Mouse (Mus musculus) monocyte, adult 5-6 weeks (primary cell): Measurements from ENCODE around the gene Rrp12. TPM values are rescaled to one million over a fixed set of nuclear protein-coding genes. Genes with fewer than 3 reads are reported as not detected.

ENCODE experiments used
- total RNA-seq: library from RNA; stranded (forward); fragments of 200-1000, 200-491, 200-594 nt; gene quantifications from 3 replicates; pipeline ENCODE4 v1.2.3, GENCODE M21; 2017

Gene Rrp12
- total RNA-seq, 1 experiment from 2014 or later, result 7.7 TPM

Other genes starting within 250 kb of the Rrp12 start
- gene Slit1, start 152.5 kb downstream of the Rrp12 start, total RNA-seq, result not detected in 3 replicates
- 1.1 to 2.3 TPM (median 1.9 TPM) in 3 replicates for gene Arhgap19, start 94.1 kb downstream of the Rrp12 start, total RNA-seq
- gene Frat1, start 66.2 kb downstream of the Rrp12 start, total RNA-seq, result 21.9 to 24.9 TPM (median 22.4 TPM) in 3 replicates
- 14.4 to 39.3 TPM (median 21.5 TPM) in 3 replicates for gene Frat2, start 48.0 kb downstream of the Rrp12 start, total RNA-seq
- gene Pgam1, start 15.8 kb upstream of the Rrp12 start, total RNA-seq, result 117 to 136 TPM (median 120 TPM) in 3 replicates
- gene Exosc1, start 37.2 kb upstream of the Rrp12 start, total RNA-seq, result 28.8 to 32.4 TPM (median 31.4 TPM) in 3 replicates
- 15.5 to 26.4 TPM (median 23.1 TPM) in 3 replicates for gene Zdhhc16, start 37.3 kb upstream of the Rrp12 start, total RNA-seq
- 18.6 to 55.2 TPM (median 41.6 TPM) in 3 replicates for gene Mms19, start 85.0 kb upstream of the Rrp12 start, total RNA-seq
- 8.2 to 10.9 TPM (median 10.0 TPM) in 3 replicates for gene Ubtd1, start 85.6 kb upstream of the Rrp12 start, total RNA-seq
- not detected in 3 replicates for gene Ankrd2, start 139.8 kb upstream of the Rrp12 start, total RNA-seq
- not detected in 3 replicates for gene Hoga1, start 149.4 kb upstream of the Rrp12 start, total RNA-seq
- 0.43 to 0.67 TPM in 2 of 3 replicates, not detected in the other for gene 4933411K16Rik, start 156.1 kb upstream of the Rrp12 start, total RNA-seq
- not detected in 3 replicates for gene Morn4, start 190.2 kb upstream of the Rrp12 start, total RNA-seq
- 12.4 to 19.9 TPM (median 16.8 TPM) in 3 replicates for gene Pi4k2a, start 194.3 kb upstream of the Rrp12 start, total RNA-seq
- gene Avpi1, start 232.9 kb upstream of the Rrp12 start, total RNA-seq, result 3.7 to 6.4 TPM (median 4.2 TPM) in 3 replicates